Mouse (Mus musculus) thymus, postnatal 14 days (tissue): ENCODE data around the gene Agap3.

Source experiments
- DNase-seq: peaks from one replicate; pipeline ENCODE4 v3.0.0; 2021

The Agap3 gene

DNA sequence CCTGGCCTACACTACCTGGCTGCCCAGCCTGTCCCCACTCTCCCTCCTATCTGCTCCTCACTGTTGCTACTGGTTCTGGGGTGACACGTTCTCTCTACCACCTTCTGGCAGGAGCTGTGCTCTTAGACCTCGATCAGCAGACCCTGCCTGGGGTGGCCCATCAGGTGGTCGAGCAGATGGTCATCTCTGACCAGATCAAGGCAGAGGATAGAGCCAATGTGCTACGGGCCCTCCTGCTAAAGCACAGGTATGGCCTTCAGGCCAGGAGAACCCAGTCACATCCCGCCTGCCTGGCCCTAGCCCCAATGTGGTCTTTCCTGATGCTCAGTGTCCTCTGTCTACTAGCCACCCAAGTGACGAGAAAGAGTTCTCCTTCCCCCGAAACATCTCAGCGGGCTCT, 18.0 kb upstream of the Agap3 start:
- DNase-seq = no peak

DNA sequence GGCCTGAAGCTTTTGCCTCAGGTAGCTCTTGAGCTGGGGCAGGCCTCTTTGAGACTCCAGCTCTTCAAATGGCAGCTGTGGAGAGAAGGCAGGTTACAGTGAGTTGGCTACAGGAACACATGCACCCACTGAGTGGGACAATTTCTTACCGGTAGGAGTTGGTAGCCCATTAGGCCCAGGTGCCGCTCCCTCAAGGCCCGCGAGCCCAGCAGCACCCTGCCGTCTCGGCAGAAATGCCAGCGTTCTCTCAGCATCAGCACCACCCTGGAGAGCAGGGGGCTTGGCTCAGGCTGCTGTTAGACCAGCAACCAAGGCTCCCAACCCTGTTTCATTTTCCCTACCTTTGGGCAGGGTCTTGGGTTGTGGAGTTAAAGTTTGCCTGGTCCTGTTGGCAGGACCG, 10.8 kb upstream of the Agap3 start:
- no peak for DNase-seq

DNA sequence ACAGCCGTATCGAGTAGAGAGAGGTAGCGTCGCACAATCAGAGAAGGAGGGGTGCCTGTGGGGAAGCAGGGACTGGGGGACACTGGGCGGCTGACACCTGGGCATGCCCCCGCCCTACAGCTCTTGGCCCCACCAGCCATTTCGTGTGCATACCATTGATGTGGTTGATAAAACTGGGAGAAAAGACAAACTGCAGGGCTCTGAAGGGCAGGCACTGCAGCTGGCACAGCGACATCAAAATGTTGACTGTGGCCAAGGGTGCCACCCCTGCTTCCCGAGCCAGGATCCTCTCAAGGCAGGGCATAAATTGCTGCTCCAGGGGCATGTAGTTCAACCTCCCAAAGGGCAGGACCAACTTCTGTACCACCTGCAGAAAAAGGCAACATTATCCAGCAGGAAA, 9.9 kb upstream of the Agap3 start:
- peak; percentile 27 for DNase-seq

GRCm38 (mm10) chr5:24443204-24443603, 8.8 kb upstream of the Agap3 start:
- DNase-seq = no peak

DNA sequence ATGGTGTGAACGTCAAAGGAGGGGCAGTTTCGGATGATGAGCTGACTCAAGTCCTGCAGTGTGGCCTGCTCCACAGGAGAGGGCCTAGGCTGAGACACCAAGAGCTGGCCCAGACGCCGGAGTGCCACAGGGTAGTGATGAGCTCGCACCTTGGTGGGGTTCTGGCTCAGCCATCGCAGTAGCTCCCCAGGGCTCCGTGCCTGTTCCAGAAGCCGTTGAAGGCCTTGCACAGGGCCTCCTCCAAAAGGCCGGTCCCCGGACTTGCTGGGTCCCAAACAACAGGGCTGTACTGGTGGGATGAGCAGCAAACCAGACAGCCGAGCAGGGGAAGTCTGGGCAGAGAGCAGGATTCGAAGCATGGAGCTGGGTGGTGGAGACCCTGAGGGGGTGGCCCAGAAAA, 8.1 kb upstream of the Agap3 start:
- peak; percentile 20 for DNase-seq

GRCm38 (mm10) chr5:24444746-24445427, 7.1 kb upstream of the Agap3 start, which contains the start of gene Fastk:
Gene Fastk, minus strand, starts transcription at chr5:24445287.
- peak; percentile 95 for DNase-seq

DNA sequence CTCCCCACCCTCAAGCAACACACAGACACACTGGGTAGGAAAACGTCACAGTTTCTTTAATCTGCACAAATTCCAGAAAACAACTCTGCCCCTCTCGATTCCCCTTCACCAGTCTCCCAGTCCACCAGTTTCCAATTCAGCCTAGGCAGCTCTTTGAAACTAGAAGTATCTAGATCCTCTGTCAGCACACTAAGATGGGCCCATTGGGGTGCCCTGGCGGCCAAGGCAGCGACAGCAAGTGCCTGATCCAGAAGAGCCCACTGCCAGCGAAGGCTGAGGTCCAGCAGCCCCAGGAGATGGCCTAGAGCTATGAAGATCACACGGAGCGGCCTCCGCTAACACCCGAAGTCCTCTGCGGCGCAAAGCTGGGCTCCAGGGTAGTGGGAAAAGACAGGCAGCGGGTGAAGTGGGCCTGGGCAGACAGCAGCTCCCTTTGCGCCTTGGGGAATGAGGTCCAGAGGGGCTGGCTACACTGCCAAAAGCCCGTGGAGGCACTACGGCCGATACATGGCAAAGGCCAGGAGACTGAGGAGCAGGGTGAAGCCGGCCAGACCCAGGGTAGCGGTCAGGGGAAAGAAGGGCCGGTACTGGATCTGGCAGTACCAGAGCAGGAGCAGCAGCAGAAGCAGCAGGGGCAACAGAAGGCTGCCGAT, 6.4 kb upstream of the Agap3 start:
- peak; percentile 29 for DNase-seq

DNA sequence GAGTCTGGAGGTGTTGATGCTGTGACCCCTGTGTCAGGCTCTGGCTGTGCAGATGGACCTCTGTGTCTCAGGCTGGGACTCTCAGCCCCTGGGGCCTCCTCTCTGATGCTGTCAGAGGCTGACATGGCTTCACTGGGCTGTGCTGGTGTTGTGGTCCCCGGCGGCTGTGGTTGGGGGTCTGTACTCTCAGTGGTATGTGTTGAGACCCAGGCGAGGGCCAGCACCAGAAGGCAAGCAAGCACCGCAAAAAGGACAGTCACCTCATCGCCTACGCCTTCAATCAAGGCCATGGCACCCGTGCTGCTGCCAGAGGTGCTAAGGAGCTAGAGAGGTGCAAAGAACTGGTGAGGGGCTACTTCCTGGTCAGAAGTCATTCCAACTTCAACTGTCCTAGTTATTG, 5.3 kb upstream of the Agap3 start:
- peak; percentile 21 for DNase-seq

DNA sequence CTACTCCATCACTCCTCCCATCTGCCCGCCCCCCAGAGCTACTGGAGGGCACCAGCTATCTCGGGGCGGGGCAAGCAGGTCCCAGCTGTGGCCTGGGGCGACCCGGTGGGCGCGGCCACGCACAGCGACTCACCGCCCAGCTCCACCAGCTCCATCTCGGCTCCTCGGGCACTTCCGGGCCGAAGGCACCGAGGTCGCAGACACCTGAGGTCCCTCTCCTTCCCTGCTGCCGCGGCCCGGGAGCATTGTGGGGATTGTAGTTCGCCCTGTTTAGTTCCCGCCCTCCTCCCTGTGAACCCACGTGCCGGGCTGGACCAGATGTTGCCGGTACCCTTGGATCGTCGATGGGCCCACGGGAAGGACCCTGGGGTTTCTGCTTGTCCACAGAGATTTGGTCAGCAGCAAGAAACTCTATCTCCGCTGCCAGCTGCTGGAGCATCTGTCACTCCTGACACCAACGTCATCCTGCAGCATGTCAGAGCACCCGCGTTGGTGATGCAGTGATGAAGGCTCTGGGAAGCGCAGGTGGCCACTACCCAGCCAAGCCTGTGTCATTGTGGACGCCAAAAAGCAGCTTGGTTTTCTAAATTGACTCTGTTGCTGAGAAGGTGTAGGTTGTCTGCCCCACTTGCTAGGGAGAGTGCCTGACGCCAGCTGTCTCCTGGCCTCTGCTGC, 4.2 kb upstream of the Agap3 start, which contains the start of gene Tmub1:
Gene Tmub1 (minus strand): TSS at position 231 of the 675 bp plus-strand sequence.
- DNase-seq = peak; percentile 91

GRCm38 (mm10) chr5:24451264-24452029, 530 bp upstream of the Agap3 start:
- DNase-seq = peak; percentile 90

DNA sequence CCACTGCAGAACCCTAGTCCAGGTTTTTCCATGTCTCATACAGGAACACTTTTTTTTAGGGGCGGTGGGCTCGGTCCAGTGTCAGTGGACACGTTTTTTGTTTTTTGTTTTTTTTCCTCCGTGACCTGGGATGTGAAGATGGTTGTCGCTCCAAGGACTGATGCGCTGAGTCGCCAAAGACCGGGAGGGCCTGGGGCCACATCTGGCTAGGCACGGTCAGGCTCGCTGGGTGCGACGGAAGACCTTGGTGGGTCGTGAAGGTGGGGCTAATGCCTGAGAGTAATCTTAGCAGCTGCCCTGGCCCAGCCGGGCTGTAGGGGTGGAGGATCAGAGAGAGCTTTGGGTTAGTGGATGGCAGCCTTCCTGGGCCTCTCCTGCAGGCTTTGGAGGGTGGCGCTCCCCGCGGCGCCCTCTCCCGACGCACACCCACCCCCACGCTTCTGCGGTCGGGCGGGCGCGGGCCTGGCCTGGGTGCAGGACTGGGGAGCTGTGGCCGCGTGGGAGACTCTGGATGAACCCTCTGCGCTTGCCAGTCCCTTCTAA, 785 bp downstream of the Agap3 start:
- DNase-seq = peak; percentile 45

DNA sequence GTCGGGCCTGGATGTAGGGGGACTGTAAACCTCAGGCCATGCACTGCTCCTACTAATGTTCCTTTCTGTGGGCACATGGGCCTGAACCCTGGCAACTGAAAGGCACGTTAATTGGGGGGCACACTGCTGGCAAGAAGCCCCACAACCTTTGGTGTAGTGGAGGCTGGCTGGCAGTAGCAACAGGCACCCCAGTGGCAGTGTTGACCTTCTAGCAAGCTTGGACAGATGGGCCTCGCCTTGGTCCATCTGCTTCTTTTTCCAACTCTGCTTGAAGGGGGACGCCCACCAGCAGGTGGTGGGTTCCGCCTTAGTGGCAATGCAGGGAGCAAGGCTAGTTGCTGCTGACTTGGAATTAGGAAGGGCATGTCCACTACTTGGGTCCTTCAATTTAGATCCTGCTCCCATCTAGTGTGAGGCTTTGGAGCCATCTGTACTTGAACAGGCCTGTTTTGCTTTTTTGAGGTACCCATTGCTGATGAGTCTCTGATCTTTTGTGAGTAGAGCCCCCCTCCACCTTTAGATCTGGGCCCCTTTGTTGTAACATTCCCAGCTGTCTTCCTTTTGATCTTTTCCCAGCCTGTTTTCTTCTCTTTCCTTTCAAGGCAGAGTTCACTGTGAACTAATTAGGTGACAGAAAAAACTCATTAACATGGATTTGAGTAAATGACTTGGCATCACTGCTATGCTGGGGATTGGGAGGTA, 1.5 kb downstream of the Agap3 start:
- DNase-seq = no peak

DNA sequence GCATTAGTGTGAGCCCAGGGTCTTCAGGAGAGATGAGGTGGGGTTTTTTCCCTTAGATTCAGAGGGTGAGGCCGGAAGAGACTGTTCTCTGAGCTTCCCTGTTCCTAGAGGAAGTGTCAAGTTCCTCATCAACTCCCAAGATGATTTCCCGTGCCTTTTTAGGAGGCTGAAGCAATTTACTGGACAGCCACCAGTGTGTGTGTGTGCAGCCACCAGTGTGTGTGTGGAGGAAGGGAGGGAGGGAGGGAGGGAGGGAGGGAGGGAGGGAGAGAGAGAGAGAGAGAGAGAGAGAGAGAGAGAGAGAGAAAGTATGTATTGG, 2.0 kb downstream of the Agap3 start:
- no peak for DNase-seq

- DNase-seq = no peak
Measured at GRCm38 (mm10) chr5:24455076-24455475, 3.1 kb downstream of the Agap3 start.

GRCm38 (mm10) chr5:24455613-24456012, 3.6 kb downstream of the Agap3 start:
- DNase-seq = no peak

GRCm38 (mm10) chr5:24466762-24467161, 14.8 kb downstream of the Agap3 start:
- DNase-seq = no peak

- peak; percentile 81 for DNase-seq
Measured at GRCm38 (mm10) chr5:24470600-24470999, 18.6 kb downstream of the Agap3 start.

- DNase-seq = no peak
Measured at GRCm38 (mm10) chr5:24472884-24473619, 21.1 kb downstream of the Agap3 start.

DNA sequence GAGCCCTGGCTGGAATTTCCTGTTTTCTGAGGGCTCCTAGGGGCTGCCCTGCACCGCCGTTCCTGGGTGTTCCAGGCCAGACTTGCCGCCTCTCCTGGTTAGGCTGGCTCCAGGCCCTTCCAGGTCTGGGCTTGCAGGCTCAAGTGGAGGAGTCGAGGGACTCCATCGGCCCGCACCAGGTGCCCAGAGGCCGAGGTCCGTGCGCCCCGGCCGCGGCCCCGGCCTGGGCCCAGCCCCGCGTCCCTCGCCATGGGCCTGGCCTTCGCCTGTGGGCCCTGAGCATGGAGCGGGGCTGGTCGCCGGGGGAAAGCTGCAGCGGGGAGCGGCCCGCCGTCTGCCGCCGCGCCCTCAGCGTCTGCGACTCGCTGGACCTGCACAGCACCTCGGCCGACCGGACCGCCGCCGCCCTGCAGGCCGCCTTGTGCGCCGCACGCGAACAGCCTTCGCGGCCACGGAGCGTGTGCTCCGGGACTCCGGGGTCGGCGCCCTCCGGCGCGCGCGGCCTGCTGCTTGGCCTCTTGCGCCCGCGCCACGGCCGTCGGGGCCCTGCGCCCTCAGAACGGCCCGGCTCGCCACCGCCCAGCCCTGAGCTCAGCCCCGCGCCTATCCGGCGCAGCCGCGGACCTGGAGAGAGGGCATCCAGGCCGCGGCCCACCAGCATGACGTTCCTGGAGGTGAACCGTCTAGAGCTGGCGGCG, 22.2 kb downstream of the Agap3 start:
- no peak for DNase-seq

DNA sequence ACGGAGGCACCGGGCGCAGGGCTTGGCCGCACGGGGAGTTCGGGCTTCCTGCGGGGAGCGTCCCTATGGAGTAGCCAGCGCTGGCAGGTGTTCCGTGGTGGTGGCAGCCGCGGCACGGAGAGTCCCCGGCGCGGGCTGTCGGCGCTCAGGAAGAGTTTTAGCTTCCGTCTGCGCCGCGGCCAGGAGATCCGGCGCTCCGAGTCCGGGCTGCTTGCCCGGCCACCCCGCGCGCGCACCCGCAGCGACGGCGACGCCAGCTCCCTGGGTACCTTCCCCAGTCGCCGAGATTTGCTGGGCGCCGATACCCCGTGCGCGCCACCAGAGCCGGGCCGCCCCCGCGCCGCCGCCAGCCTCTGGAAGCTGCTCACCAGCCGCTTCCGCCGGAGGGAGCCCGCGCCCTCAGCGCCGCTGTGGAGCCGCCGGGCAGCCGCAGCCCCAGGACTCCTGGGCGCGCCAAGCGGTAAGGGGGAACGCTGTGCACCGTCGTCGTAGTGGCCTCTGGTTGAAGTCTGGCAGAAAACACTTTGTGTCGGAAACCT, 22.8 kb downstream of the Agap3 start:
- peak; percentile 64 for DNase-seq
